Mouse (Mus musculus): ENCODE data around the gene Fat1. TPM values are rescaled to one million over a fixed set of nuclear protein-coding genes. Genes with fewer than 3 reads are reported as not detected.
A peak's percentile ranks its signal among the peaks of the same experiment; 100 is the strongest.

Gene Fat1
- polyA plus RNA-seq, 1 experiment, result 6.1 TPM

- no peak overlapping the region for H3K27ac ChIP-seq (replicated peaks; ENCODE audit: low read depth, low read length)
- no peaks in the 10 kb centered on the region; the same call in 1 of the 2 replicates for H3K4me1 ChIP-seq (ENCODE audit: control insufficient read depth, insufficient read depth, insufficient read length, low read length)
- peak overlapping the region; percentile 83 for H3K4me3 ChIP-seq (ENCODE audit: insufficient read depth, low read depth, low read length)
Observed at GRCm38 (mm10) chr8:44937905-44938642, 2.8 kb downstream of the Fat1 start.

- H3K27ac ChIP-seq (replicated peaks; ENCODE audit: low read depth, low read length), result no peak overlapping the region
- H3K4me1 ChIP-seq (ENCODE audit: control insufficient read depth, insufficient read depth, insufficient read length, low read length), result no peaks in the 10 kb centered on the region; the same call in 1 of the 2 replicates
- peak overlapping the region; percentile 83 for H3K4me3 ChIP-seq (ENCODE audit: insufficient read depth, low read depth, low read length)
Observed at GRCm38 (mm10) chr8:44938643-44938979, 3.4 kb downstream of the Fat1 start.

- Histone ChIP-seq H3K4me1 (ENCODE audit: control insufficient read depth, insufficient read depth, insufficient read length, low read length) (no peaks in the 10 kb centered on the region), H3K4me3 (ENCODE audit: insufficient read depth, low read depth, low read length) (no peak overlapping the region), H3K27ac (replicated peaks; ENCODE audit: low read depth, low read length) (no peak overlapping the region)
Observed at GRCm38 (mm10) chr8:44945577-44945976, 10.3 kb downstream of the Fat1 start.

GRCm38 (mm10) chr8:44948597-44948996 is 13.3 kb downstream of the Fat1 start:
- Histone ChIP-seq H3K4me1 (ENCODE audit: control insufficient read depth, insufficient read depth, insufficient read length, low read length) (no peaks in the 10 kb centered on the region), H3K27ac (replicated peaks; ENCODE audit: low read depth, low read length) (no peak overlapping the region), H3K4me3 (ENCODE audit: insufficient read depth, low read depth, low read length) (no peak overlapping the region)

- Histone ChIP-seq H3K4me1 (ENCODE audit: control insufficient read depth, insufficient read depth, insufficient read length, low read length) (no peaks in the 10 kb centered on the region; the same call in 1 of the 2 replicates), H3K27ac (replicated peaks; ENCODE audit: low read depth, low read length) (no peak overlapping the region), H3K4me3 (ENCODE audit: insufficient read depth, low read depth, low read length) (no peak overlapping the region)
Observed at GRCm38 (mm10) chr8:44960455-44960854, 25.2 kb downstream of the Fat1 start.

GRCm38 (mm10) chr8:44960906-44961305 is 25.7 kb downstream of the Fat1 start:
- Histone ChIP-seq H3K4me1 (ENCODE audit: control insufficient read depth, insufficient read depth, insufficient read length, low read length) (no peaks in the 10 kb centered on the region; the same call in 1 of the 2 replicates), H3K27ac (replicated peaks; ENCODE audit: low read depth, low read length) (no peak overlapping the region), H3K4me3 (ENCODE audit: insufficient read depth, low read depth, low read length) (no peak overlapping the region)

GRCm38 (mm10) chr8:44961492-44961891 is 26.2 kb downstream of the Fat1 start:
- Histone ChIP-seq H3K27ac (replicated peaks; ENCODE audit: low read depth, low read length) (no peak overlapping the region), H3K4me3 (ENCODE audit: insufficient read depth, low read depth, low read length) (no peak overlapping the region), H3K4me1 (ENCODE audit: control insufficient read depth, insufficient read depth, insufficient read length, low read length) (no peaks in the 10 kb centered on the region; the same call in 1 of the 2 replicates)

GRCm38 (mm10) chr8:44962572-44963231 is 27.5 kb downstream of the Fat1 start:
- no peak overlapping the region for H3K27ac ChIP-seq (replicated peaks; ENCODE audit: low read depth, low read length)
- H3K4me3 ChIP-seq (ENCODE audit: insufficient read depth, low read depth, low read length), result no peak overlapping the region
- no peaks in the 10 kb centered on the region; the same call in 1 of the 2 replicates for H3K4me1 ChIP-seq (ENCODE audit: control insufficient read depth, insufficient read depth, insufficient read length, low read length)

- Histone ChIP-seq H3K4me3 (ENCODE audit: insufficient read depth, low read depth, low read length) (no peak overlapping the region), H3K27ac (replicated peaks; ENCODE audit: low read depth, low read length) (no peak overlapping the region), H3K4me1 (ENCODE audit: control insufficient read depth, insufficient read depth, insufficient read length, low read length) (no peaks in the 10 kb centered on the region; the same call in 1 of the 2 replicates)
Observed at GRCm38 (mm10) chr8:44967521-44968039, 32.3 kb downstream of the Fat1 start.

GRCm38 (mm10) chr8:44970093-44970492 is 34.8 kb downstream of the Fat1 start:
- H3K4me1 ChIP-seq (ENCODE audit: control insufficient read depth, insufficient read depth, insufficient read length, low read length), result peaks cover 1% of the 10 kb centered on the region; the same call in 1 of the 2 replicates
- H3K27ac ChIP-seq (replicated peaks; ENCODE audit: low read depth, low read length), result no peak overlapping the region
- H3K4me3 ChIP-seq (ENCODE audit: insufficient read depth, low read depth, low read length), result no peak overlapping the region

- no peak overlapping the region for H3K4me3 ChIP-seq (ENCODE audit: insufficient read depth, low read depth, low read length)
- H3K27ac ChIP-seq (replicated peaks; ENCODE audit: low read depth, low read length), result no peak overlapping the region
Observed at GRCm38 (mm10) chr8:44971346-44971745, 36.1 kb downstream of the Fat1 start.

GRCm38 (mm10) chr8:44971964-44972363 is 36.7 kb downstream of the Fat1 start:
- Histone ChIP-seq H3K4me3 (ENCODE audit: insufficient read depth, low read depth, low read length) (no peak overlapping the region), H3K27ac (replicated peaks; ENCODE audit: low read depth, low read length) (no peak overlapping the region)

More at GRCm38 (mm10) chr8:44971346-44971745, 36.1 kb downstream of the Fat1 start:
- peaks cover 3% of the 10 kb centered on the region; the same call in 1 of the 2 replicates for H3K4me1 ChIP-seq (ENCODE audit: control insufficient read depth, insufficient read depth, insufficient read length, low read length)

GRCm38 (mm10) chr8:44975113-44975512 is 39.9 kb downstream of the Fat1 start:
- Histone ChIP-seq H3K4me3 (ENCODE audit: insufficient read depth, low read depth, low read length) (no peak overlapping the region), H3K4me1 (ENCODE audit: control insufficient read depth, insufficient read depth, insufficient read length, low read length) (peaks cover 6% of the 10 kb centered on the region; the same call in 1 of the 2 replicates), H3K27ac (replicated peaks; ENCODE audit: low read depth, low read length) (no peak overlapping the region)

More at GRCm38 (mm10) chr8:44971964-44972363, 36.7 kb downstream of the Fat1 start:
- H3K4me1 ChIP-seq (ENCODE audit: control insufficient read depth, insufficient read depth, insufficient read length, low read length), result peaks cover 3% of the 10 kb centered on the region; the same call in 1 of the 2 replicates

GRCm38 (mm10) chr8:44975654-44976053 is 40.4 kb downstream of the Fat1 start:
- Histone ChIP-seq H3K27ac (replicated peaks; ENCODE audit: low read depth, low read length) (no peak overlapping the region), H3K4me3 (ENCODE audit: insufficient read depth, low read depth, low read length) (no peak overlapping the region), H3K4me1 (ENCODE audit: control insufficient read depth, insufficient read depth, insufficient read length, low read length) (peaks cover 6% of the 10 kb centered on the region; the same call in 1 of the 2 replicates)

- Histone ChIP-seq H3K27ac (replicated peaks; ENCODE audit: low read depth, low read length) (no peak overlapping the region), H3K4me1 (ENCODE audit: control insufficient read depth, insufficient read depth, insufficient read length, low read length) (peaks cover 6% of the 10 kb centered on the region; the same call in 1 of the 2 replicates), H3K4me3 (ENCODE audit: insufficient read depth, low read depth, low read length) (no peak overlapping the region)
Observed at GRCm38 (mm10) chr8:44978622-44979021, 43.4 kb downstream of the Fat1 start.
